Mouse (Mus musculus): ENCODE measurements around the gene Trpm4. TPM values are rescaled to one million over a fixed set of nuclear protein-coding genes. Genes with fewer than 3 reads are reported as not detected.
A peak's percentile ranks its signal among the peaks of the same experiment; 100 is the strongest.

The Trpm4 gene
- total and polyA plus RNA-seq, 2 experiments from 2014 or later, result 10.4 to 22.6 TPM

- TF ChIP-seq CTCF (IDR thresholded peaks at IDR 0.05), result no peak
- peak overlapping the region; percentile 66 for H3K9ac ChIP-seq (replicated peaks; ENCODE audit: low read length, poor library complexity, severe bottlenecking)
- H3K27me3 ChIP-seq (ENCODE audit: insufficient read depth, low read length), result no peaks in the 10 kb centered on the region
- peak overlapping the region; percentile 54 for H3K4me3 ChIP-seq (ENCODE audit: low read depth, low read length)
- H3K4me1 ChIP-seq (ENCODE audit: insufficient read depth, low read length), result peaks cover 22% of the 10 kb centered on the region; the same call in 1 of the 2 replicates
- 7% methylated on average over 51 of the region's 52 CpGs for WGBS
- H3K36me3 ChIP-seq (ENCODE audit: insufficient read depth, low read length), result peaks cover 7% of the 10 kb centered on the region
- no peaks in the 10 kb centered on the region for H3K9me3 ChIP-seq (ENCODE audit: low read length)
- H3K27ac ChIP-seq (ENCODE audit: low read depth, low read length), result peak overlapping the region; percentile 39; the same call in 1 of the 2 replicates
- H3K4me2 ChIP-seq (ENCODE audit: low read depth, low read length, poor library complexity, severe bottlenecking), result peak overlapping the region; percentile 92
- peak; percentile 47 for DNase-seq (ENCODE audit: low spot score)
- peak; percentile 1; the same call in 1 of the 2 replicates for ATAC-seq (ENCODE audit: low FRiP score)
Measured at GRCm38 (mm10) chr7:45369836-45370474, 36.4 kb upstream of the Trpm4 start.

- WGBS, result 77% methylated on average over 16 of the region's 16 CpGs
- peak overlapping the region; percentile 54 for H3K4me3 ChIP-seq (ENCODE audit: low read depth, low read length)
Measured at GRCm38 (mm10) chr7:45369022-45369745, 35.6 kb upstream of the Trpm4 start.

GRCm38 (mm10) chr7:45368178-45368577 is 34.6 kb upstream of the Trpm4 start:
- Histone ChIP-seq H3K4me2 (ENCODE audit: low read depth, low read length, poor library complexity, severe bottlenecking) (peak overlapping the region; percentile 80), H3K27me3 (ENCODE audit: insufficient read depth, low read length) (no peaks in the 10 kb centered on the region), H3K36me3 (ENCODE audit: insufficient read depth, low read length) (peaks cover 3% of the 10 kb centered on the region; the same call in 1 of the 2 replicates), H3K9me3 (ENCODE audit: low read length) (no peaks in the 10 kb centered on the region), H3K9ac (replicated peaks; ENCODE audit: low read length, poor library complexity, severe bottlenecking) (peak overlapping the region; percentile 63), H3K4me1 (ENCODE audit: insufficient read depth, low read length) (peaks cover 24% of the 10 kb centered on the region; the same call in 1 of the 2 replicates), H3K27ac (ENCODE audit: low read depth, low read length) (no peak overlapping the region), H3K4me3 (ENCODE audit: low read depth, low read length) (peak overlapping the region; percentile 86)
- DNase-seq (ENCODE audit: low spot score) (no peak), ATAC-seq (ENCODE audit: low FRiP score) (no peak)
- WGBS, result 75% methylated on average over 15 of the region's 15 CpGs
- TF ChIP-seq CTCF (IDR thresholded peaks at IDR 0.05), result no peak

More at GRCm38 (mm10) chr7:45369022-45369745, 35.6 kb upstream of the Trpm4 start:
- H3K4me1 ChIP-seq (ENCODE audit: insufficient read depth, low read length), result peaks cover 22% of the 10 kb centered on the region; the same call in 1 of the 2 replicates
- TF ChIP-seq CTCF (IDR thresholded peaks at IDR 0.05), result no peak
- peak overlapping the region; percentile 92 for H3K4me2 ChIP-seq (ENCODE audit: low read depth, low read length, poor library complexity, severe bottlenecking)
- H3K9me3 ChIP-seq (ENCODE audit: low read length), result no peaks in the 10 kb centered on the region
- peak overlapping the region; percentile 66; the same call in 1 of the 2 replicates for H3K9ac ChIP-seq (replicated peaks; ENCODE audit: low read length, poor library complexity, severe bottlenecking)
- ATAC-seq (ENCODE audit: low FRiP score) (no peak), DNase-seq (ENCODE audit: low spot score) (no peak)
- H3K36me3 ChIP-seq (ENCODE audit: insufficient read depth, low read length), result peaks cover 7% of the 10 kb centered on the region
- H3K27ac ChIP-seq (ENCODE audit: low read depth, low read length), result no peak overlapping the region
- H3K27me3 ChIP-seq (ENCODE audit: insufficient read depth, low read length), result no peaks in the 10 kb centered on the region

- Histone ChIP-seq H3K9ac (replicated peaks; ENCODE audit: low read length, poor library complexity, severe bottlenecking) (peak overlapping the region; percentile 95), H3K27ac (ENCODE audit: low read depth, low read length) (peak overlapping the region; percentile 90), H3K27me3 (ENCODE audit: insufficient read depth, low read length) (no peaks in the 10 kb centered on the region), H3K9me3 (ENCODE audit: low read length) (no peaks in the 10 kb centered on the region), H3K4me3 (ENCODE audit: low read depth, low read length) (peak overlapping the region; percentile 86), H3K4me1 (ENCODE audit: insufficient read depth, low read length) (peaks cover 31% of the 10 kb centered on the region; the same call in 1 of the 2 replicates), H3K4me2 (ENCODE audit: low read depth, low read length, poor library complexity, severe bottlenecking) (peak overlapping the region; percentile 80), H3K36me3 (ENCODE audit: insufficient read depth, low read length) (no peaks in the 10 kb centered on the region; the same call in 1 of the 2 replicates)
- DNase-seq (ENCODE audit: low spot score) (peak; percentile 97), ATAC-seq (ENCODE audit: low FRiP score) (peak; percentile 92)
- WGBS, result under 1% methylated on average over 68 of the region's 70 CpGs
- TF ChIP-seq CTCF (IDR thresholded peaks at IDR 0.05), result peak; percentile 83
Measured at GRCm38 (mm10) chr7:45367020-45367880, 33.7 kb upstream of the Trpm4 start.

- Histone ChIP-seq H3K36me3 (ENCODE audit: insufficient read depth, low read length) (no peaks in the 10 kb centered on the region; the same call in 1 of the 2 replicates), H3K27me3 (ENCODE audit: insufficient read depth, low read length) (no peaks in the 10 kb centered on the region), H3K9ac (replicated peaks; ENCODE audit: low read length, poor library complexity, severe bottlenecking) (peak within 1 kb of the TSS; percentile 95), H3K4me1 (ENCODE audit: insufficient read depth, low read length) (peaks cover 36% of the 10 kb centered on the region; the same call in 1 of the 2 replicates), H3K9me3 (ENCODE audit: low read length) (no peaks in the 10 kb centered on the region), H3K4me3 (ENCODE audit: low read depth, low read length) (peak within 1 kb of the TSS; percentile 86), H3K27ac (ENCODE audit: low read depth, low read length) (peak within 1 kb of the TSS; percentile 90), H3K4me2 (ENCODE audit: low read depth, low read length, poor library complexity, severe bottlenecking) (peak within 1 kb of the TSS; percentile 80)
- ATAC-seq (ENCODE audit: low FRiP score), result peak; percentile 36
- no peak for TF ChIP-seq CTCF (IDR thresholded peaks at IDR 0.05)
- no peak for DNase-seq (ENCODE audit: low spot score)
- WGBS, result 0% methylated on average over 16 of the region's 26 CpGs
Measured at GRCm38 (mm10) chr7:45366652-45367019, 33.1 kb upstream of the Trpm4 start, which contains the start of gene Ppfia3. TSS of gene Ppfia3 (minus strand) at chr7:45367019.

All from midbrain, postnatal 0 days (tissue).